Mouse (Mus musculus) central nervous system, embryonic 11.5 days (tissue): Measurements from ENCODE around the gene Trim8. TPM values are rescaled to one million over a fixed set of nuclear protein-coding genes. Genes with fewer than 3 reads are reported as not detected.

Experiments used
- polyA plus RNA-seq: library from polyadenylated mRNA; depleted of rRNA; stranded (reverse); fragments of >200 nt; gene quantifications from 2 replicates; pipeline ENCODE4 v1.2.3, GENCODE M21; 2012; rRNA removed

The Trim8 gene
- 36.9 and 46.9 TPM in 2 replicates for polyA plus RNA-seq

DNA sequence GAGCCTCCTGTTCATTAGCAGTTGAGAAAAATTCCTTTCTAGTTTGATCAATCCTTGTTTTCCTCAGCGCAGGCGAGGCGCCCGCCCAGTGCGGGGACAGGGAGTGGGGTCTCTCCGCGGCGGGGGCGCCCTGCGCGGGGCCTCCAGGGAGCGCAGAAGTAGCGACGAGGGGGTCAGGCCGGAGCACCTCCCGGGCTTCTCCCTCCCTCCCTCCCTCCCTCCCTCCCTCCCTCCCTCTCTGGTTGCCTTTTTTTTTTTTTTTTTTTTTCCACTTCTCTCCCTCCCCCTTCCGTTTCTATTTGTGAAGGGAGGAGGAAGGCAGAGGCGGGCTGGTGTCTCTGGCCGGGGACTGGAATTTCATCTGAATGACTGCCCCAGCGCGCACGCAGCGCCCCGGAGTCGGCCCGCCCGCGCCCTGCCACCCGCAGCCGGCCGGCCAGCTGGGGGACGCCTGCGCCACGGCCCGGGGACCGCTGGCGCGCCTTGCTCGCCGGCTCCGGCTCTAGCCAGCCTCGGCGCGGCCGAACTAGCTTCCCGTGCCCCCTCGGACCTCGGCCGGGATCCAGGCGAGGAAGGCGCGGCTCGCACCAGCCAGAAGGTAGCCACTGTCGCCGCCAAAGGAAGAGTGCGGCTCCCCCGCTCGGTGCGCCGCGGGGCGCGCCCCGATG is at the start of gene Trim8:
TSS of gene Trim8 (plus strand) at position 302 of the 668 bp plus-strand sequence.

Other genes starting within 250 kb of the Trim8 start
- 7.1 and 9.4 TPM in 2 replicates for gene Nfkb2, start 197.4 kb upstream of the Trim8 start, polyA plus RNA-seq
- 23.7 and 27.8 TPM in 2 replicates for gene Psd, start 174.5 kb upstream of the Trim8 start, polyA plus RNA-seq
- gene Fbxl15, start 173.5 kb upstream of the Trim8 start, polyA plus RNA-seq = 13.4 and 19.5 TPM in 2 replicates
- 139 and 148 TPM in 2 replicates for gene Cuedc2, start 163.0 kb upstream of the Trim8 start, polyA plus RNA-seq
- gene Mfsd13a, start 160.6 kb upstream of the Trim8 start, polyA plus RNA-seq = 6.8 and 7.2 TPM in 2 replicates
- 1.2 TPM in 2 replicates for gene 2310034G01Rik, start 151.4 kb upstream of the Trim8 start, polyA plus RNA-seq
- gene Actr1a, start 106.0 kb upstream of the Trim8 start, polyA plus RNA-seq = 126 and 144 TPM in 2 replicates
- 22.2 and 29.3 TPM in 2 replicates for gene Sufu, start 104.8 kb upstream of the Trim8 start, polyA plus RNA-seq
- 165 and 172 TPM in 2 replicates for gene Arl3, start 71.5 kb downstream of the Trim8 start, polyA plus RNA-seq
- gene Sfxn2, start 71.7 kb downstream of the Trim8 start, polyA plus RNA-seq = 11.7 and 16.0 TPM in 2 replicates
- 38.1 and 40.0 TPM in 2 replicates for gene Wbp1l, start 97.4 kb downstream of the Trim8 start, polyA plus RNA-seq
- 0.02 TPM in 1 of 2 replicates, not detected in the other for gene Cyp17a1, start 171.5 kb downstream of the Trim8 start, polyA plus RNA-seq
- gene Borcs7, start 188.2 kb downstream of the Trim8 start, polyA plus RNA-seq = 5.6 and 10.2 TPM in 2 replicates
- gene As3mt, start 205.8 kb downstream of the Trim8 start, polyA plus RNA-seq = 14.2 and 17.9 TPM in 2 replicates